Mouse (Mus musculus): ENCODE results near the gene Usp3.

GRCm38 (mm10) chr9:66562215-66562614, 30.7 kb downstream of the Usp3 start:
- TF ChIP-seq CTCF (IDR thresholded peaks at IDR 0.05) (no peak), POLR2A (IDR thresholded peaks at IDR 0.05; ENCODE audit: insufficient read depth, low read depth, low read length) (no peak), EP300 (IDR thresholded peaks at IDR 0.05; ENCODE audit: insufficient read depth, low read depth, low read length) (no peak)
